Mouse (Mus musculus) myocyte (in vitro differentiated cells): ENCODE data around the gene Grk3.

ENCODE experiments used
- CEBPB ChIP-seq: IDR thresholded peaks from 2 replicates; pipeline ENCODE4 v1.6.1; 2011; ENCODE audit warnings: mild to moderate bottlenecking, moderate library complexity; ENCODE audit not compliant: poor library complexity, insufficient read depth, severe bottlenecking
- POLR2A ChIP-seq: IDR thresholded peaks from one replicate; pipeline ENCODE4 v1.6.1; 2011; ENCODE audit warnings: low read depth, mild to moderate bottlenecking, control low read depth, moderate library complexity; ENCODE audit not compliant: insufficient read length

DNA sequence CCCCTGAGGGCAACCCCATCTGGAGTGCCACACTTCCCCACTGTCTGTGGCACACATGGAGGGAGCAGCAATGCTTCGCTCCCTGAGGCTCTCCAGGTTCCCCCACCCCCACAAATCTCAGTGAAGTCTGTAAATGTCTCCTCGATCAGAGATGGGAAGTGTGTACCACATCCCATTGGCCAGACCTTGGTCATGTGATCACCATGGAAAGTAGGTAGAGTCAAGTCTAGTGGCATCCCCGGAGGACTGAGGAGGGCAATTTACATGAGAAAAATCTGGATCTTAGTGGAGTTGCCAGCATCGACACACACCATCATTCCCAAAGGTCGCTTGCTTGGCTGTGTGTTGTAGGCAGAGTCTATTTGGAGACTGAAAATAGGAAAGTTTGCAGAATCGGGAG lies 23.0 kb upstream of the Grk3 start:
- TF ChIP-seq POLR2A (no peak), CEBPB (no peak)
